Mouse (Mus musculus): ENCODE measurements around the gene Cfap74. TPM values are rescaled to one million over a fixed set of nuclear protein-coding genes. Genes with fewer than 3 reads are reported as not detected.

The Cfap74 gene
- total and polyA plus RNA-seq, 2 experiments from 2014 or later = 5.2 to 5.7 TPM

DNA sequence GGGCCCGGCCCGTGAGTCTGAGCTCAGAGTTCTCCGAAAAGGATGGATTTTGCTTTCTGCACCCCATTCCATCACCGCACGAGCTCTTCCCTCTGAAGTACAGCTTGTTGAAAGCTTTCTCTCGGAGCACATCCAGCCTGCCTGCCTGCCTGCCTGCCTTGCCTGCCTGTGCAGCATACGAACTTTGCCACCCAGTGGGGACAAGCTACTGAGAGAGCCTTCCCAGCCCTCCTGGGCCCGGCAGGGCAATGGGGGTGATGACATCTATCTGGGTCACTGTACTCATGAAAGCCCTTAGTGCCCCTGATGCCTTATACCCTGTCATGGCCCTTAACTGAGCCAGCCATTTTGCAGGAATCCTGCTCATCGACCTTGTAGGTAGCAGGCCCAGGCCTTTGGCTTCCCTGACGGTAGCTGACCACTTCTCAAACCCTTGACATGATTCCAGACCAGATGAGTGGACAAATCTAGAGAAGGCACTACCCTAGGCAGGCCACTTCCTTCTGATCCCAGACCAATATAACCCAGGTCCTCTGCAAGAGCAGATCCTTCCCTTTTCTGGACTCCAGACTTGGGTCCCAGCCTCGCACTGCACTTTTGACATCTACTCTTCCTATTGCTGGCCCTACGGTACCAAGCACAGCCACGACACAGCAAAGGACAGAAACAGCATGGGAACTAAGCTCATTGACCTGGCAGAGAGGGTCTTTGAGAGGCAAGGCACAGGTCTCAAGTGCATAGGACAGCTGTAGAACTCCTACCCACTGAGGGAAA lies 58.4 kb downstream of the Cfap74 start:
- Histone ChIP-seq H3K27ac (no peak overlapping the region), H3K4me3 (ENCODE audit: low read length) (no peak overlapping the region), H3K4me1 (ENCODE audit: insufficient read depth, low read length) (peaks cover 5% of the 10 kb centered on the region; the same call in 1 of the 2 replicates), H3K4me2 (ENCODE audit: low read depth, low read length) (no peak overlapping the region), H3K9ac (replicated peaks; ENCODE audit: low read length) (no peak overlapping the region), H3K27me3 (ENCODE audit: insufficient read depth, low read length) (no peaks in the 10 kb centered on the region), H3K9me3 (ENCODE audit: low read length) (no peaks in the 10 kb centered on the region), H3K36me3 (ENCODE audit: insufficient read depth, low read length) (no peaks in the 10 kb centered on the region)
- 87% methylated on average over 13 of the region's 13 CpGs for WGBS
- no peak for TF ChIP-seq CTCF (IDR thresholded peaks at IDR 0.05; ENCODE audit: low read depth)
- ATAC-seq = no peak
- no peak for DNase-seq (ENCODE audit: low spot score)

DNA sequence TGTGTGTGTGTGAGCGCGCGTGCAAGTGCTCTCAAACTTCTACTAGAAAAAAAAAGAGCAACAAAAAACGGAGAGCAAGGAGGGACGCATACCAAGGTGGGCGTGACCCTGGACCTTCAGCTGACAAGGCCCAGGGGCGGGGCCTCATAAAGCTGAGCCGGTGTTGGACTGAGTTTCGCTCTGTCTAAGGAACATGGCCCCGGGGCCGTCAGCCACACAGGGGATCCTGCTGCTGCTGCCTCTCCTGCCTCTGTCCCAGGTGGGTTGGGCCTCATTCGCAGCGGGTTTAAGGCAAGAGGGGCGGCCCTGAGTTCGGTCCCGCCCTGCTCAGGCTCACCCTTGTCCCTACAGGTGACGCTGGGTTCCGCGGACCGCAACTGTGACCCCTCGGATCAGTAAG lies 60.0 kb downstream of the Cfap74 start, which contains the start of gene Tmem52:
Gene Tmem52 (plus strand): TSS at position 163 of the 400 bp plus-strand sequence.
- no peaks in the 10 kb centered on the region for H3K36me3 ChIP-seq (ENCODE audit: insufficient read depth, low read length)
- WGBS = 16% methylated on average over 21 of the region's 21 CpGs
- 0 out of 2 replicates have a peak, but pooled peaks have one; percentile 28 for ATAC-seq

DNA sequence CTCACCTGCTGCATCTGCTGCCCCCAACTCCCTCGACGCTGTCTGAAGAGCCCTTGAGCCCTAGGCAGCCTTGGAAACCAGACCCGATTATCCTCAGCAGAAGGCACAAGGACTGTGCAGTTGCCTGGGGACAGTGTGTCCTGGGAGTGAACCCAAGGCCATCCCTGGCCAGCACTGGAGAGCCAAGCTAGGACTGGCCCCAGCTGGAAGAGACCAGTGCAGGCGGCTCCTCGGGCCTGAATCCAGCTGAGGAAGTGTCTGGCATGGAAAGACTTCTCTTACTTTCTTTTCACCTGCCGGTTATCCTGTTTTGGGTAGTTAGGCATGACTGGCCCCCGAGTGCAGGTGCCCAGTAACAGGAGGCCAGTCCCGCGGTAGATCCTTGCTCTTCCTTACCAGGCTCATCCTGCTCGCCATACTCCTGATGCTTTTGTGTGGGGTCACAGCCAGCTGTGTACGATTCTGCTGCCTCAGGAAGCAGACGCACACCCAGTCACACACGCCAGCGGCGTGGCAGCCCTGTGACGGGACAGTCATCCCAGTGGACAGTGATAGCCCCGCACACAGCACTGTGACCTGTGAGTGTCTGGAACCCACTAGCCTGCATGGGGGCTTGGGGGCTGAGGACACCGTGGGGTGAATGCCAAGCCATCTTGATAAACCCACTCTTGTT lies 60.7 kb downstream of the Cfap74 start:
- Histone ChIP-seq H3K4me1 (ENCODE audit: insufficient read depth, low read length) (peaks cover 5% of the 10 kb centered on the region; the same call in 1 of the 2 replicates), H3K9ac (replicated peaks; ENCODE audit: low read length) (no peak overlapping the region), H3K4me2 (ENCODE audit: low read depth, low read length) (peak overlapping the region; percentile 14; the same call in 1 of the 2 replicates), H3K9me3 (ENCODE audit: low read length) (no peaks in the 10 kb centered on the region), H3K4me3 (ENCODE audit: low read length) (no peak overlapping the region), H3K36me3 (ENCODE audit: insufficient read depth, low read length) (no peaks in the 10 kb centered on the region), H3K27ac (no peak overlapping the region), H3K27me3 (ENCODE audit: insufficient read depth, low read length) (no peaks in the 10 kb centered on the region)
- WGBS = 74% methylated on average over 18 of the region's 18 CpGs
- DNase-seq (ENCODE audit: low spot score) (peak; percentile 14), ATAC-seq (peak; percentile 72)
- TF ChIP-seq CTCF (IDR thresholded peaks at IDR 0.05; ENCODE audit: low read depth) = no peak

More for the DNA sequence above, 60.0 kb downstream of the Cfap74 start, which contains the start of gene Tmem52:
- TF ChIP-seq CTCF (IDR thresholded peaks at IDR 0.05; ENCODE audit: low read depth) = no peak
- peak; percentile 7 for DNase-seq (ENCODE audit: low spot score)
- Histone ChIP-seq H3K4me1 (ENCODE audit: insufficient read depth, low read length) (peaks cover 5% of the 10 kb centered on the region; the same call in 1 of the 2 replicates), H3K4me2 (ENCODE audit: low read depth, low read length) (peak within 1 kb of the TSS; percentile 14; the same call in 1 of the 2 replicates), H3K27ac (no peak within 1 kb of the TSS), H3K9me3 (ENCODE audit: low read length) (no peaks in the 10 kb centered on the region), H3K27me3 (ENCODE audit: insufficient read depth, low read length) (no peaks in the 10 kb centered on the region), H3K9ac (replicated peaks; ENCODE audit: low read length) (no peak within 1 kb of the TSS), H3K4me3 (ENCODE audit: low read length) (peak within 1 kb of the TSS; percentile 13; the same call in 1 of the 2 replicates)

DNA sequence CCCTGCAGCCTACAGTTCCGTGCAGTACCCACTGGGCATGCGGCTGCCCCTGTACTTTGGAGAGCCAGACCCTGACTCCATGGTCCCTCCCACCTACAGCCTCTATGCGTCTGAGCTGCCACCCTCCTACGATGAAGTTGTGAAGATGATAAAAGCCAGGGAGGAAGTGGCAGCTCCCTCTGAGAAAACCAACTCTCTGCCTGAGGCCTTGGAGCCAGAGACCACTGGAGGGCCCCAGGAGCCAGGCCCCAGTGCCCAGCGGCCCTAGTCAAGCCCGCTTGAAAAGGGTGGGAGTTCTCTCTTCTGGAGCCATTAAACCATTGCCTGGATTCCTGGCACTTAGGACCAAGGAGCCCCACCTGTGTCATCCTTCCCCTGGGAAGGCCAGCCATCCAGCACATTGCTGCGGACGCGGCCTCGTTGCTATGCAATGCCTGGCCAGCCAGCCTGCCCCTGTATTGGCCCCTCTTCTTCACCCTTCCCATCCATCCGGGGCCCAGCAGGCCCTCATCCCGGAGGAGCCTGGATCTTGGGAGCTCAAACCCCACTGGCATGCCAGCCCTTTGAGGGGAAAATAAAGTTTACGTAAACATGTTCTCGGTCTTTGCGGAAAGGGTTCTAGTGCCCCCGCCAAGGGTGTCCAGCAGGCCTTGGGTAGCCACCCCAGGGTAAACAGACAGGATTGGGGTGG lies 61.4 kb downstream of the Cfap74 start:
- WGBS = 81% methylated on average over 16 of the region's 16 CpGs
- no peak for ATAC-seq
- no peak for TF ChIP-seq CTCF (IDR thresholded peaks at IDR 0.05; ENCODE audit: low read depth)

DNA sequence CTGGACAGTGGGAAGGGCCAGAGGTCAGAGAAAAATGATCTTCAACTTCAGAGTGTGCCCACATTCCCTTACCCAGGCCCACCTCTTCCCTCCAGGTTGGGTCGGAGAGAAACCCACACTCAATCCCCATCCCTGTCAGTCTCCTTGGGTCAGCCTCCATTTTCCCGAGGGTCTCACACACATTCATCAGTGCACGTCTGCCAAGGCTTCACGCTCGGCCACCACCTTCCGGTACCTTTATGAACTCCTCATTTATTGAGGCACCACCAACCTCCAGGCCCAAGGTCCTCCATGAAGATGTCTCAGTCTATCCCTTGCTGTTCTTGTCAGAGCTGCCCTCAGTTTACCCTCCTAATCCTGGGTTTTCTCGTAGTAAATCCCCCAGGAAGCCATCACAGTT lies 62.0 kb downstream of the Cfap74 start:
- no peak for ATAC-seq
- Histone ChIP-seq H3K4me2 (ENCODE audit: low read depth, low read length) (no peak overlapping the region), H3K9me3 (ENCODE audit: low read length) (no peaks in the 10 kb centered on the region), H3K4me3 (ENCODE audit: low read length) (no peak overlapping the region), H3K4me1 (ENCODE audit: insufficient read depth, low read length) (peaks cover 5% of the 10 kb centered on the region; the same call in 1 of the 2 replicates), H3K9ac (replicated peaks; ENCODE audit: low read length) (no peak overlapping the region), H3K27me3 (ENCODE audit: insufficient read depth, low read length) (no peaks in the 10 kb centered on the region), H3K27ac (no peak overlapping the region), H3K36me3 (ENCODE audit: insufficient read depth, low read length) (no peaks in the 10 kb centered on the region)
- WGBS = 90% methylated on average over 7 of the region's 7 CpGs
- no peak for TF ChIP-seq CTCF (IDR thresholded peaks at IDR 0.05; ENCODE audit: low read depth)
- DNase-seq (ENCODE audit: low spot score) = no peak

More for the DNA sequence above, 61.4 kb downstream of the Cfap74 start:
- Histone ChIP-seq H3K9me3 (ENCODE audit: low read length) (no peaks in the 10 kb centered on the region), H3K27ac (no peak overlapping the region), H3K4me1 (ENCODE audit: insufficient read depth, low read length) (peaks cover 5% of the 10 kb centered on the region; the same call in 1 of the 2 replicates), H3K9ac (replicated peaks; ENCODE audit: low read length) (no peak overlapping the region), H3K36me3 (ENCODE audit: insufficient read depth, low read length) (no peaks in the 10 kb centered on the region), H3K4me3 (ENCODE audit: low read length) (no peak overlapping the region), H3K27me3 (ENCODE audit: insufficient read depth, low read length) (no peaks in the 10 kb centered on the region), H3K4me2 (ENCODE audit: low read depth, low read length) (no peak overlapping the region)
- DNase-seq (ENCODE audit: low spot score) = no peak

- H3K4me2 ChIP-seq (ENCODE audit: low read depth, low read length) = no peak overlapping the region
- H3K27me3 ChIP-seq (ENCODE audit: insufficient read depth, low read length) = no peaks in the 10 kb centered on the region
- TF ChIP-seq CTCF (IDR thresholded peaks at IDR 0.05; ENCODE audit: low read depth) = no peak
- no peak overlapping the region for H3K27ac ChIP-seq
- no peaks in the 10 kb centered on the region for H3K36me3 ChIP-seq (ENCODE audit: insufficient read depth, low read length)
- H3K4me1 ChIP-seq (ENCODE audit: insufficient read depth, low read length) = peaks cover 5% of the 10 kb centered on the region; the same call in 1 of the 2 replicates
- no peaks in the 10 kb centered on the region for H3K9me3 ChIP-seq (ENCODE audit: low read length)
- no peak overlapping the region for H3K9ac ChIP-seq (replicated peaks; ENCODE audit: low read length)
- no peak overlapping the region for H3K4me3 ChIP-seq (ENCODE audit: low read length)
- ATAC-seq (no peak), DNase-seq (ENCODE audit: low spot score) (no peak)
- WGBS = 86% methylated on average over 7 of the region's 7 CpGs
These were observed 62.4 kb downstream of the Cfap74 start for GRCm38 (mm10) chr4:155471406-155471805.

Measured in hindbrain, postnatal 0 days (tissue).